Mouse (Mus musculus) embryo, embryonic 10 days (tissue): ENCODE results near the gene Dnase2b.

Source experiments
- DNase-seq: peaks from one replicate; pipeline ENCODE4 v3.0.0-alpha.2; 2015; ENCODE audit warnings: low spot score

The Dnase2b gene

DNA sequence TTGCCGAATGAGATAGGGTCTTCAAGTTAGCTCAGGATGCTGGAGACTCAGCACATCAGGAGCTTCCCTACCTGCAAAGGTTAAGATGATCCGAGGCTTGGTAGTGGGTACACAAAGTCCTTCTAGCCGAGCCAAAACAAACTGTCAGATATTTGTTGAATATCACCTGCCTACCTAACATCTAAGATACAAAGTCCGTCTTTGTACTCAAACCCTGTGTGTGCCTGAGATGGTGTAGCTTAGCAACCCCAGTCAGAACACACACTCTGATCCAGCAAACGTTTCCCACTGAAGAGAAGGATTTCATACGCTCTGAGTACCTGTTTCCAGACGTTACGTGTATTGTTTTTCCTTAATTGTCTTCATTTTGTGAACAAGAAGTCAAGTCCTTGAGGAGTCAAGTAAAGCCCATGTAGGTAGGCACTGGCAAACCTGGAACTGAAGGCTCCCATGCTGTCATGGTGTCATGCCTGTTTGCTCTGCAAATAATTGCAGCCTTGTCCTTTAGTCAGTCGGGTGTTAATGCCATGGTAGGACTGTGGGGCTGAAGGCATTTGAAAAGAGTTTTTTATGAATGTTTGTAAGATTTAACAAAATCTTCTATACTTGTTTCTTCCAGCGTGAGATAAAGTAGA, 45.1 kb downstream of the Dnase2b start, which contains the start of gene Uox:
Gene Uox (plus strand): TSS at position 279 of the 635 bp plus-strand sequence.
- DNase-seq = no peak

DNA sequence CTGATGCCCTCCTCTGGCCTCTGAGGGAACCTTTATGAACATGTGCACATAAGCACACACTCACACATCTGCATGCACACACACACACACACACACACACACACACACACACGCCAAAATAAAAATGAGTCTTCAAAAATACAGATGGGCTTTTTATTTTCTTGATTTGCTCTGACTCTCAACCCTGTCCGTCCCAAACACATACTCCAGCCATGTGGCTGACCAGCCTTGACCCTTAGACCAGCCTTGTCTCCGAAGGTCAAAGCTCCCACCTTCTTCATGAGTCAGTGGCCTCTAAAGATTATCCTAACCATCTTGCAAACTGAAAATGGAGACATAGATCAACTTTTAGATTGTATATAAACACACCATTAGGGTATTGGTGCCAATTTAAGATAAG, 45.8 kb downstream of the Dnase2b start:
- DNase-seq = no peak

DNA sequence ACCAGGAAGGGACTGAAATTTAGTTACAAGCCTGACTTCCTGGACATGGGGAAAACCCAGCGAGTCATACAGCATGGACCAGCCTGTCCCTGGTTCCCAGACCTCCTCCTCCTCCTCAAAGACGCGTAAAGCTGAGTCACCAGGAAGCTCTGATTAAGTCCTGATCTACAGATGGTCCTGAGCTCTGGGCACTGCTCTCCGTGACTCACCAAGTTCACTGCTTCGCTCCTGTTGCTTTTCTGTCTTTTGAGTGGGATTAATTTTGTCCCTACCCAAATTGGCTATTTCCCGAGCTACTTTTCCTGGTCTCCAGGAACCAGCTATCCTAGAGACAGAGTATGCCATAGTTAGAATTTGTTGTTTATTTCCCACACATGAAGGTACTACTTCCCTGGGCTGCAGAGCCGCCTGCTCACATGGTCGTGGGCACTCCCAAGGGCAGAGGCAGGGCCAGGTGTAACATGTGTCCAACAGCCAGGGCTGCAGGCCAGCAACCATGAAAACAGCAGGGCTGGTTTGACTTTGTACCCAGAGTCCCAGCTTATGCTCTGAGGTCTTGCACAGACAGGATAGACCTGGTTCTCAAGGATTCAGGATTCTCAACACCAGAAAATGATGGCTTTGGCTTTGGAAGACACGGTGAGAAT, 47.4 kb downstream of the Dnase2b start:
- DNase-seq = no peak

DNA sequence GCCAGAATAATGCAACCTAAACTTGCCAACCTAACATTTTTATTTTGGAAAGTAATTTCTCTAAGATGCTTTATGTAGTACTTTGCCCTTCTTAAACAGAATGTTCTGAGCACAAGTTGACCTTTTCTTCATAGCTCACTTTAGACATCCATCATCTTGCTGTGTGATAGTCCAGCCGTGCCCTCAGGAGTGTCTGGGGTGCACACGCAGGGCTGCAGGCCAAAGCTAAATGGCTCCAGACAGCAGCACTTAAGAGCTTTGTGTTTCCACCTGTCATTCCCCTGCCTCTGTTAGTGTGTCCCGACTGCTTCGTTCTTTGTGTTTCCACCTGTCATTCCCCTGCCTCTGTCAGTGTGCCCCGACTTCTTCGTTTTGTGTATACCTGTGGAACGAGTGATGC, 48.0 kb downstream of the Dnase2b start:
- DNase-seq = no peak

DNA sequence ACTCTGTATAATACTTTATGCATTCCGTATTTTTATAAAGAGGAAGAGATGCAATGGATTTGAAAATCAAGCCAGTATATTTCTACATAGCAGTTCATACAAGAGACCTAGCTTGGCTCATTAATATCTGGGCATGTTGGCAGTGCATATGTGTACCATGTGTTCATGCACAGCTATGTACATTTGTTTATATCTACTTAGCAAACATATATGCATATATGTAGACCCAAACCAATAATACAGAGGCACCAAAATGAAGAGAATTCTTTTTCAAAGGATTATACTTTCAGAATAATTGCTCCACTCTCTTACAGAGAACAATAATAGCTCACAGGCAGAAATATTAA, 50.4 kb downstream of the Dnase2b start:
- DNase-seq = no peak

DNA sequence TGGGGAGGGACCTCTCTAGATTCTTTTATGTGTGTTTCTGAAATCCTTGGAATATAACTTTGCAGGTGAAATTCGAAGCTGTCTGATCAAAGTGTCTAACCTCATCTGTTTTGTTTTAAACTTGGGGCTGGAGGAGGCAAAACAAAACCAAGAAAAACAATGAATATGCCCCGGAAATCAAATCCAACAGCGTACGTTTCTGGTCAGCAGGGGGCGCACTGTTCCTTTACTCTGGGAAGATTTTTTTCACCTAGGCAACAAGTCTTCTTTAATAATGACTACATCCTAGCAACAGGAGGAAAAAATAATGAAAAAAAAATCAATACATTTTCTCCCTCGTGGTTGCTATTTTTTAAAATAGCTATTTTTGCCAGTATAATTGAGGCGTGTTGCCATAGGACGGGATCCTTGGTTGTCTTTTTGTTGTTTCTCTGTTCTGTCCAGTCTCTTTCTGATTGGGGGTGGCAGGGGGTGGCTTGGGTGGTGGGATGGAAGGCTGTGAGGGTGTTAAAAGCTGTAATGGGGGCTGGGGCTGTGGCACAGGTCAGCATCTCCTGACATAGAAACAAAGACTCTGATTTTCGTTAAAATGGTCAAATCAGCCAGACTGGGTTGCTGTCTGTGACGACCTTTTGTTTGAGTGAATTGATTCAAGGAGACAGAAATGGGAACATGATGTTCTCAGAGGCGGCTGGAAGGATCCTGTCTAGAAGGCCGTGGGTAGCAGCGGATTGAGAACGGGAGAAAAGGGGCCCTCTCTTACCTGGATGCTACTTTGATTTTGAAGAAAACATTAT, 50.9 kb downstream of the Dnase2b start:
- peak; percentile 84 for DNase-seq

DNA sequence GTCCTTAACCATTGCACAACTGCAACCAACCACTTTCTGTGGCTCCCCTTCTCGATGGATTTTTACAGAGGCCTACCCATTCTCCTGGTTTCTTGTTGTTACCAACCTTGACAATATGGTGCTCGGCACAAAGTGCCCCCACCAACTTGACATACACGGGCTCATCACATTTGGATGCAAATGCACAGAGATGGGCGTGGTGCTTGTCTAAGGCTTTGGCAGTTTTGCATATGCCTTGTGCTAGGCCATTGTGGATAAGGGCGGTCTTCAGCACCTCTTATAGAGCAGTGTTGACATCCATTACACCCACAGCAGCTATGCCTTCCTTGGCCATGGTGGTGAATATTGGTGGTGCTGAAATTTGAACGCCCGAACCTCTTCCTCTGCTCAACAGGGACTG, 52.5 kb downstream of the Dnase2b start:
- no peak for DNase-seq

DNA sequence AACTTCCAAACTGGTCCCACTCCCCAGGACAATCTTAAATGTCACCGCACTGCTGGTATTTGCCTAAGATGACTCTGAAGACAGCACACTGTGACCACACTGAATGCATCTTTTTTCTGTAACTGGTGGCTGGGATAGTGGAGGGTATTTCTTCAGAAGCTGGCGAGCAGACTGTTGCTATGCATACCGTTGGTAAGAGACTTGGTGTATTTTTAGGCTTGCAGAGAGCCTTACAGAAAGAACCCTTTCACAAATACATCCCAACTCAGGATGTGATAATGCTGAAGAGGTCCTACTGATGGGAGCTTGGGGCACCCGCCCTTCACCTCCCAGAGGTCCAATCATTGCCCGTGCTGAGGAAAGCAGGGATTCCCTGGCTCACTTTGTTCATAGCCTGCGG, 57.9 kb downstream of the Dnase2b start:
- no peak for DNase-seq

DNA sequence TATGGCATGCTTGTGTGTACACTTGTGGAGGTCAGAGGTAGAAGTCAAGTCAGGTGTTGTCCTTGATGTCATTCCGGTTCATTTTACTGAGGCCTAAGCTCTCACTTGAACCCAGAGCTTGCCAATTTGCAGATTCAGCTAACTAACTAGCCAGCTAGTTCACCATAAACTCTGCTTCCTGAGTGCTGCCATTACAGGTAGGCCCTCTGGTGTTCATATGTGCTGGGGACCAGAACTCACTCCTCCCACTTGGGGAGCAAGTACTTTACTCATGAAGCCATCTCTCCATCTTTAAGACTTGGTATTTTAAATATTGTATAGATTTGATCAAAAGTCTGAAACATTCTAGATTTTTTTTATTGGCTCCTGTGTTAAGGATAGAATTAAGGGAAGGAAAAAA, 58.8 kb downstream of the Dnase2b start:
- DNase-seq = no peak

DNA sequence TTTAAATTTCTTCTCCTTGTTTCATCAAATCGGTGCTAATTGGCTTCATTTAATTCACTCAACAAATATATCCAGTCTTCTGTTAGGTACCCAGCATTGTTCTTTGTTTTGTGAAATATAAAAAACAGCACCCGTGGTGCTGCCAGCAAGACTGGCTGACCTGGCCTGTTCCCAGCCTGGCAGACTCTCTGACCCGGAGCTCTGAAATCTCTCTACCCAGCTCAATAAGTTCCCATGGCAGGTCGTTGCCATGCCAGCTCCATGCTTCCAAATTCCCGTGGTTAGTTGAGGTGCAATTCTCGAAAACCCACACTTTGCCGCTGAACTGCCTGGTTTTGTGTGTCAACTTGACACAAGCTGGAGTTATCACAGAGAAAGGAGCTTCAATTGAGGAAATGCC, 60.6 kb downstream of the Dnase2b start:
- no peak for DNase-seq

DNA sequence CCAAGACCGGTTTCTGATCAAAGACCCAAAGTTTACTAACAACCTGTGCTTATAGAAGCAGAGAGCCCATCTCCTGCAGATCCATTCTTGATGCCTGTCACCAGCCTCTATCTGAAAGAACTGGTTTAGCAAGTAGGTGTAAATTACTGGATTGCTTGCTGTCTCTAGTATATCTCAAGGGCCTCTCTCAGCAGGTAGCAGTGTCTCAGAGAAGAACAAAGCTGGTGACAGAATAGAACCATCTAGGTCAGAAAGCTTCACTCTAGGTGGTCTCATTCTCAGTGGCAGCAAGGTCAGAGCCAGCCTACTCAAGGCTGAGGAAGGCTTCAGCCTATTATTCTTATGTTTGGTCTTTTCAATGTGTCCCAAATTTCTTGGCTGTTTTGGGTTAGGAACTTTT, 71.8 kb downstream of the Dnase2b start:
- DNase-seq = no peak

DNA sequence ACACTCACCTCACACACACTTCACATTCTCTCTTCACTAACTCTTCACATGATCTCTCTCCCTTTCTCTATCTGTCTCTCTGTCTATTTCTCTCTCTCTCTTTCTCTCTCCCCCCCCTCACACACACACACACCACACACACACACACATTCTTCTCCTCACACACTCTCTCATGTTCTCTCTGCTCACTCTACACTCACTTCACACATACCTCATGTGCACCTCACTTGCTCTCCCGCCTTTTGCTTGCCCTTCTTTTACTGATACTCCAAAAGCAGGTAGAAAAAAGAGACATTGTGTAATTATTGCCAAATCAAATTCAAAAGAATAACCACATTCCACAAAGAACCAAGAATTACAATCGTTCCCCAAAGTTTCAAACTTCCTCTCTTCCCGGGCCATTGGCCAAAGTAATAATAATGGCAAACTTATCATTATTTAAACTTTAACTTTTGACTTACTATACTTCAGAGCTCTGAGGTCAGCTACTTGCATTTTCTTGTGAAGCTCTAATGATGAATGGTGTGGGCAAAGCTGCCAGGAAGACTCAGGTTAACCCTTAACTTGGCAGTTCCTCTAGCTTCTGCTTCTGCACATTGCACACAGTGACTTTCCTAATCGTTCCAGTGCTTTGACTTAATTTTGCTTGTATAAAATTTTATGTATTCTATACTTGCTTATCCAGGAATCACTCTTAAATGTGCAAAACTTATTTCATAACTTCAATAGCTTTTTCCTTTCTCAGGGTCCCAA, 74.7 kb downstream of the Dnase2b start:
- DNase-seq = no peak

DNA sequence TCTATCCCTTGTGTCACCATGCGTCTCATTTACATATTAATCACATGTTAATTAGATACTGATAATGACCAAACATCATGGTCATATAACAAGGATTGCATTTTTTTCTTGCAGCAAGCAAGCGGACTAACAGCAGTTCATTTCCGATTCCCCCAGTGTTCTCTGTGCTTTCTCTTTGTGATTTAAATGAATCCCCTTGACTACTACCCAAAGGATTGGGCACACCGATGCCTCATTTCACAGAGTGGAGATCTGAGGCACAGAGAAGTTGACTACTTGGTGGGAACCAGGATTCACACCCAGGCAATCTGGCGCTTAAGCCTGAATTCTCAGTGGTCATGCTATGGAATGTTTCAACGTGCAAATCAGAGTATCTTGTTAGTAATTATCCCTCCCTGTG, 80.4 kb downstream of the Dnase2b start:
- DNase-seq = no peak
